Mouse (Mus musculus) lung, postnatal 0 days (tissue): ENCODE measurements at regions not wholly inside any gene's neighbourhood (a gene's known extent, or its start where the extent isn't known, plus 50 kb on each side); places are given as distances from the start of the nearest gene placed in this dataset.

Source experiments
- CTCF ChIP-seq: IDR thresholded peaks from 2 replicates; pipeline ENCODE4 v1.5.1; 2016; ENCODE audit warnings: antibody characterized with exemption, mild to moderate bottlenecking
- EP300 ChIP-seq: IDR thresholded peaks from 2 replicates; pipeline ENCODE4 v1.6.1; 2016; ENCODE audit warnings: antibody characterized with exemption, mild to moderate bottlenecking, control low read depth

DNA sequence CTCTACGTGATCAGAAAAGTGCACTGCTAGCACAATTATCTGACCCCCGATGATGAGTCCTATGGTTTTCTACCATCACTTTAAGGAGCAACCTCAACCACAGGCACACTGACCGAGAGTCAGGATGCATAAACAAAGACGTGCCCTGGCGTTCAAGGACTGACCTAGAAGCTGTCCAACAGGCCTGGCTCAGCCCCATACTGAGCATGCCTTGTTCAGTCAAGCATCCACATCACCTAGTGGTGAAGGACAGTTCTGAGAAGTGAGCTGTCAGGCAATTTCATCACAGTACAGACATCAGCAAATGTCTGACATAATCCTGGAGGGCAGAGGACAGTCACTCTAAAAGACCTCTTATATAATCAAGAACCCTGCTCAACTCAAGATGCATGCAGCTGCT lies 81.5 kb upstream of the Elovl6 start:
- TF ChIP-seq CTCF (no peak), EP300 (no peak)
